Mouse (Mus musculus) spleen, adult 12 weeks (tissue): ENCODE measurements at regions not wholly inside any gene's neighbourhood (a gene's known extent, or its start where the extent isn't known, plus 50 kb on each side); places are given as distances from the start of the nearest gene placed in this dataset.

Source experiments
- DNase-seq: peaks from one replicate; pipeline ENCODE4 v3.0.0; 2022; ENCODE audit warnings: low spot score

DNA sequence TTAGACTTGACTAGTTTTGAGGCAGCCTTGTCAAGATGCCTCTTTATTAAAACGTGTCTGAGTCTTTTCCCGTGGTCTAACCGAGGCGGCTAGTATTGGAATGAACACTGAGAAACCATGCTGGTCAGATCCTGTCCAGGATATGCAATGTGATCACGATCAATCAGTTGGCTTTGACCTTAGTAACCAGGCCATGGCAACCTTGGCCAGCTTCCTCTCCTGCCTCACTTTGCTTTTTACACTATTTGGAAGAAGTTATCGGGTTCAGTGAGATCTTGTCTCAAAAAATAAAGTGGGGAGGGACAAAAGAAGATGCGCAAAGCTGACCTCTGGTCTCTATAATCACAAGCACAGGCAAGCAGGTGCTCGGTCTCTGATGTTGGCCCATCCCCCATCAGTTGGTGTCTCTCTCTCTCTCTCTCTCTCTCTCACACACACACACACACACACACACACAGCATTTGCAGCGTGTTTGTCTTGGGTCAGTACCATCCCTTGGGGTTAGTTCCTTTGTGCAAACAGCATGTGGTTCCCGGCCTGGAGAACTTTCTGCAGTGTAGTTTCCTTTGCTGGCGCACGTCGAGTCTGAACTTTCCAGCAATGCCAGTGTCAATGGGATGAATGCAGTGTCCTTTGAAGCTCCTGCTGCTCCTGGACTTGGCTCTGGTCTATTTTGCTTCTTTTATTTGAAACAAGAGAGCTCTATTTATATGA, 117.6 kb upstream of the Spdye4c start:
- no peak for DNase-seq

DNA sequence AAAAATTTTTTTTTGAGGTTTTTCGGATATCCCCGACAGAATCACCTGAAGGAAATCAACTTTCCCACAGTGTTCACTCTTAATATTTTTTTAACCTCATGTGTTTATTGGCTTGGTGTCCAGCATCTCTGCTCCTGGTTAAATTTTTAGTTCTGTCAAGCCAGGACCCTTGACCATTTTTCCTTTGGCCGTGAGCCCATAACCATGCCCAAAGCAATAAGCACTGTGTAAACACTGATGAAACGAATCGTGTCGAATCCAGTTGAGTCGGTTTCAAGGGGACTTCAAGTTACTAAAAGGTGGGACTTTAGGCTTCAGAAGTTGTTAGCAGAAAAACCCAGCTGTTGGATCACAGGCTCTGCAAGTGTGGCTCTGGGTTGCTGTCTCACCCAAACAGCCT, 117.0 kb upstream of the Spdye4c start:
- no peak for DNase-seq

DNA sequence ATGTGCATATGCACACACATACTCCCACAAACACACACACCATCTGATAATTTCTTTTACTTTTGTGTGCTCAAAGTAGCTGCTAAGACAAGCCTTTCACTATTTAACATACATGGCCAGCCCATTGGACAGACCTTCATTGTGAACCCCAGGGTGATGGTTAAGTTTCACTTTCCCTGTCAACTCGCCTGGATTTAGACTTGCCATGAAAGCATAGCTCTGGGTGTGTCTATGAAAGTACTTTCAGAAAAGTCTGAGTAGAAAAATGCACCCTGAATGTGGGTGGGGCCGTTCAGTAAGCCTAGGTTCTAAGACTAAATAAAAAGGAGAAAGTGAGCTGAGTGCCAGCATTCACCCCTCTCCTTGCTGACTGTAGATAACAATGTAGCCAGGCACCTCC, 113.8 kb upstream of the Spdye4c start:
- no peak for DNase-seq

DNA sequence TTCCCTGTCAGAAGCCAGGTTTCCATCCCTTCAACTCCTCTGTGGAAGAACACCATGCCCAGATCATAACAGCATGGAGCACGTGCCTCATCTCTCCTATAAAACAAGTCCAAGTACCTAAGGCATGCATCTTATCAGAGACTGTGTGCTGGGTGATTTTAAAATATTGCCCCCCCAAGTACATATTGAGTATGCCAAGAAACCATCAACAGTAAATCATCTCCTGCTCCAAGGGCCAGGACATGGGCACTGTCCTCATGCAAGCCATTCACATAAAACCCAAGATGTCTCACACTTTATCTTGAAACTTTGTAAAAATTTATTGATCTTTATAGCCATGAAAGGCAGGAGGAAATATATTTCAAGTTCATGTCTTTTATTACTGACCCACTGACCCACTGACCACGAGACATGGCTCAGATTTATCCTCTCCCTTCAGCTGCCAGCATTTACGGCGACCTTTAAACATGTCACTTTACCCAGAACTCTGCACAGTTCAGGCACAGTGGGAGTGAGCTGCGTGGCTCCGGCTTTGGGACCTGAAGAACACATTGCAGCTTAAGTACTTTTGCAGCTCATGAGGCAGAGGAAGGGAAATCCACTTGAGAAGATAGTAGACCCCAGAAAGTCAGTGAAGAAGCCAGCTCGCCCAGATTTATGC, 99.7 kb upstream of the Spdye4c start:
- DNase-seq: no peak

DNA sequence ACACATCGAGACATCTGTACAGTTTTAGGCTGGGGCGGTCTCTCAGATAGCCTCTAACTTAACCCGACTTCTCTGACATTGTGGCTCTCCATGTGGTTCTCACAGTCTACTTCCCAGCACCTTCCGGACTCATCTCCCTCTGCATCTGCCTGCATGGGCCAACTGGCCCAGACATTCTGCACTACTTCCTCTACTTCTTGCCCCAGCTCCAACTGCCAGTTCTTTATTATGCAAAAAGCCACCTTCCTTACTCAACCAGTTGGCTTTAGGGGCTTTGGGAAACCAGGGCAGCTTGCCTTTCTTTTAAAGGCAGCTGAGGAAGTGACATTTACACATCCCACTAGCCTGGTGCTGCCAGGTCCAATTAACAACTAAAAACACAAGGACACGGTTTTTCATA, 97.1 kb upstream of the Spdye4c start:
- DNase-seq: no peak

DNA sequence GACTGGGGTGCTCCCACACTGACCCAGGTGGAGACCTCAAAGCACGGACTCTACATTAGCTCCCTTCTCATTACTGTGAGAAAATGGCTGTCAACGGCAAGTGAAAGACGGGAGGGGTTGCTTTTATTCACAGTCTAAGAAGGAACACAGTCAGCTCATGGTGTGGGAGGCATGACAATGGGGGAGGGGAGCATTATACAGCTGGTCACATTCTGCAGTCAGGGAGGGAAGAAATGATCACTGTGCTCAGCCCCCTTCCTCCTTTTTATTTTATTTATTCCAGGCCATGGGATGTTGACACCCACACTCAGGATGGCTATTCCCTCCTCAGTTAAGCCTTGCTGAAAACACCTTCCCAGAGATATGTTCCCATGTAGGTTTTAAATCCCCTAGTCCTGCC, 93.1 kb upstream of the Spdye4c start:
- no peak for DNase-seq

DNA sequence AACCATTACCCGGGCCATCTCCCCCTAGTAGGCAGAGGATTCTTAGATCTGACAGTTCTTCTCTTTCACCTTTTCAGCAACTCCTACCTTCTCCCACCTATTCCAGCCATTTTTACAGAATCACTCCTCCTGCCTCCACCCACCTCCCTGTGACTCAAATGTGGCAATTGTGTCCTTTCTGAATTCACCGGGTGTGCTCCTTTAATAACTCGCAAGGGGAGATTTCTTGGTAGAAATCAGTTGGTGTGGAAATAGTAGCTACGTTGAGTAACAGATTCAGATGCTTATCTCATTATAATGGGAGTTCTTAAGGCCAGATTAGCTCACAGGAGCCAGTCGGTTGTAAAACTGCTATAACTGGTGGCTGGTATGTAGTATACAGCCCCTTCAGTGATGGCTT, 92.4 kb upstream of the Spdye4c start:
- no peak for DNase-seq

DNA sequence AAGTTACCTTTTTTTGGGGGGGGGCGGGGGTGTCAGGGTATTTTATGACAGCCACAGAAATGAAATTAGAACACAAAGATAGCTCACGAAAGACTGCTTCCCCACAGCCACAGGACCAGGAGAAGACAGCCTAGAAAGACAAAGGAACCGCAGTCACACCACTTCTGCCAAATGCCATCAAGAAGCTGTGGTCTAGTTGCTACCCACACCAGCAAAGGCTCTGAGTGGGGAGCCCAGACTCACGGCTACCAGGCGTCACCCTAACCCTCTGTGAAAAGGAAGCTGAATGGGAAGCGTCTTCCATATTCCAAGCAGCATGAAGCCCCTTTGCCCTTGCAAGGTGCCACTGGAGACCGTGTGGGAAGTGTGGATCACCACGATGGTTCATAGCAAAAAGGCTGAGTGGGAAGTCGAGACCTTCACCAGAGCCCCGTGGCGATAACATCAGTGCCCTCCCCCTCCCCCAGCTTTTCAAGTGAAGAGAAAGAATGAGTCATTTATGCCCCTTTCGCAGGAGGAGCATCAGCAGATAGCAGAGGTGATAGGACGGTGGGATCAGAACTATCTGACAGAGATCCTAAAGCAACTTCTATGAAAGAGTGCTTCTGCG, 91.3 kb upstream of the Spdye4c start:
- no peak for DNase-seq

DNA sequence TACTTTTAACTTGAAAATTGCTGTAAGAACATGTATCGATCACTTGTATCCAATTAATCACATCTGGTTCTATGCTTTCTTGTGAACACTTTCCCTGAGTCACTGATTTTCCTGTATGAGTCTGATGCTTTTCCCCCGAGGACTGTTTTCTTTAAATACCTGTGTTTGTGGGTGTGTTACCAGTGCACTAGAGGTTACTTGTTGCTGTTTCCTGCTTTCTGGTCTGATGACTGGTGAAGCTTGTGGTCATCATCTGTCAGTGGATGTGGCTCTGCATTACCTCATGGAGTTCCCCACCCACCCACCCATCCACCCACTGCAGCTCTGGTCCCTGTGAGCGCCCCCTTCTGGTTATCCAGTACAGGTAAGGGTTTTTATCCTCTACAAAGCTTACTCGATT, 88.3 kb upstream of the Spdye4c start:
- no peak for DNase-seq

DNA sequence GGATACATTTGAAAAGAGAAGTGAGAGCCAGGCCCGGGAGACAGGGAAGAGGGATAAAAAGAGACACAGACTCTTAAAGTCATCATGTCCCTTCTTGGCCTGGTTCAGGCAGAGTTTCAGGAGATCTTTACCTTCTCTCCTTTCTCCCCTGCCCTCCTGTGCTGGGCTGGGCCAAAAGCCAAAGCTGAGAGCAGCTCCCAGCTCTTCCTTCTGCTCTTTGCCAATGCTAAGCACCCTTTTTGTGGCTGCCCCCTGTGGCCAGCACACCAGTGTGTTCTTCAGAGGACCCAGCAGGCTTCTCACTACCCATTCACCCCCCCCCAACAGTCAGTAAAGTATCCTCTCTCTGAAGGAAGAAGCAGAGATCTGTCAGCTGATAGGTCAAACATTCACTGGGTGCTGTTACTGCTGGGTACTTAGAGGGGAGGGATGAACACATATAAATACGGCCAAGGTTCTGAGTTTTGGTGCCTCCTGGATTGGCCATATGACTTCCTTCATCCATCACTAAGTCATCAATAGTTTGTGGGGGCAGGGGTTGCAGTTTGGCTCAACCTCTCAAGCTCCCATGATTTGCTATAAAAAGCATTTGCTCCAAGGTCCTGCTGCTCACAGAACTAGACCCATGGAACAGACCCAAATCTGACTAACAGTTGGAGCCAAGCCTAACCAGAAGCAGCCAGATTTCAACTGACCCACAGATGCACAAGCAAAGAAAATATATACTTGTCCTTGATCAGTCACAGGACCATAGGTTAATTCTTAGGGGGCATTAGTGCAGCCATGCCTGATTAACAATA, 87.7 kb upstream of the Spdye4c start:
- DNase-seq: no peak

DNA sequence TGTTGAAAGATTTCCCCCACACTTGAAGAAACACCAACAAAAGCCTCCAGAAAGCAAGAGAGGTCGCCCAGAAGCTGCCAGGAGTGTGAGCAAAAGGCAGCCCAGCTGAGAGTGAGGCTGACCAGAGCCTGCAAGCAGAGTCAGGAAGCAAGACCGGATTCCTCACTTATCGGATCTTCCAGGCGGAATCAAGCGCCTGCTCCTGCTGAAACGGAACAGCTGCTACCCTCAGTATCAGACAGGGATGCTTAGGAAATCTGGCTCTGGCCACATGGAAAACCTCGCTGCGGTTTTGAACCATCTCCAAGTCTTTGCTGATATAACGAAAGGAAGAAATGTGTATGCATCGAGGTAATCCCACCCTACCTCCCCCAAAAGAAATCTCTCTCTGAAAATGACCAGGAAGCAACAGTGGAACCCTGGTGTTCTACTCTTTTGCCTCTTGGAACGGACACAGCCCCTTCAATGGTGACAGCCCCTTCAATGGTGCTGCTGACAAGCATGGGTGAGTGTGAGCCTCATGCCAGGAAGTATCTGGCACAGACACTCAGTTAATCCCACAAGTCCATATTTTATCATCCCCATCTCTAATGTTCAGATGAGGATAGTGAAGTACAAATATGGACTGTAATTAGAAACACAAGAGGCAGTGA, 83.3 kb upstream of the Spdye4c start:
- DNase-seq: no peak

DNA sequence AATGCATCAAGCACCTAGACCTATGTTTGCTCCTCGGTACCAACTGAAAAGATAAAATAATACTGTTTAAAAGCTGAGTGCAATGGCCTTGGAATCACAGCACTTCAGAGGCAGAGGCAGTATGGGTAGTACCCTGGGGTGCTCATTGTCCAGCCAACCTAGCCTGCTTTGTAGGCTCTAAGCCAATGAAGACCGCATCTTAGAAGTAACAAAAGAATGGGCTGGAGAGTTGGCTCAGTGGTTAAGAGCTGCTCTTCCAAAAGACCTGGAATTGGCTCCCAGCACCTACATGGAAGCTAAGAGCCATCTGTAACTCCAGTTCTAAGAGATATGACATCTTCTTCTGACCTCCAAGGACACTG, 82.8 kb upstream of the Spdye4c start:
- no peak for DNase-seq

DNA sequence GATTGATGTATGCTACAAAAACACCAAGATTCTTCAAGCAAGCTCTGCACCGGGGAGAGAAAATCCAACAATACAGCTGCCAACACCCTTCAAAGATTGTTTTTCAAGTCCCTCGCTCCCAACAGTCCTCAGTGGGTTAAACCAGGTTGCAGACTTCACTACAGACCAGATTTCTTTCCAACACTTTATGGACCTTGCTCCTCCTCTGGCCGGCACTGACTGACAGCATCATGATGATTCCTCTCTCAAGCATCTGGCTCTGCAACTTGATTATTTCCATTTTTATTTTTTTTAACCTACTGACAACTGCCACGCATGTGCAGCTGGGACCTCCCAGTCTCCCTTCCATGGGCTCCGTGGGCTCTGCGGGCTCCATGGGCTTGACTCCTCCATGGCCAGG, 79.7 kb upstream of the Spdye4c start:
- no peak for DNase-seq

DNA sequence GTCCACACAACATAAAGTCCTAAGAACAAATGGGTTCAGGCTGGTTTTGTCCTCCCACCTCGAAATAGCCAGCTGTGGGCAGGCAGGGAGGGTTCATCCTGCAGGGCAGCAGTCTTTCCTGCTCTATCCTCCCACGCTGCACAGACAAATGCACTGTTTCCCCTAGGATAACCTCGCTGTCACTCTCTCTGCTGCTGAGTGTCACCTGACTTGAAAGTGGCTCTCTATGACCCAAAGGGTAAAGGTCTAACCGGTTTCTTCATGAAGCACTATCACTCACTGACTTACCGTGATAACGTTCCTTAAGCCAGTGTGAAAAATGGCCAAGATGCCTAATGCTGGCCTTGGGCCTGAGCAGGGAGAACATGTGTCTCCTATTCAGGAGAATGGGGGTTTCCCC, 78.2 kb upstream of the Spdye4c start:
- DNase-seq: no peak

DNA sequence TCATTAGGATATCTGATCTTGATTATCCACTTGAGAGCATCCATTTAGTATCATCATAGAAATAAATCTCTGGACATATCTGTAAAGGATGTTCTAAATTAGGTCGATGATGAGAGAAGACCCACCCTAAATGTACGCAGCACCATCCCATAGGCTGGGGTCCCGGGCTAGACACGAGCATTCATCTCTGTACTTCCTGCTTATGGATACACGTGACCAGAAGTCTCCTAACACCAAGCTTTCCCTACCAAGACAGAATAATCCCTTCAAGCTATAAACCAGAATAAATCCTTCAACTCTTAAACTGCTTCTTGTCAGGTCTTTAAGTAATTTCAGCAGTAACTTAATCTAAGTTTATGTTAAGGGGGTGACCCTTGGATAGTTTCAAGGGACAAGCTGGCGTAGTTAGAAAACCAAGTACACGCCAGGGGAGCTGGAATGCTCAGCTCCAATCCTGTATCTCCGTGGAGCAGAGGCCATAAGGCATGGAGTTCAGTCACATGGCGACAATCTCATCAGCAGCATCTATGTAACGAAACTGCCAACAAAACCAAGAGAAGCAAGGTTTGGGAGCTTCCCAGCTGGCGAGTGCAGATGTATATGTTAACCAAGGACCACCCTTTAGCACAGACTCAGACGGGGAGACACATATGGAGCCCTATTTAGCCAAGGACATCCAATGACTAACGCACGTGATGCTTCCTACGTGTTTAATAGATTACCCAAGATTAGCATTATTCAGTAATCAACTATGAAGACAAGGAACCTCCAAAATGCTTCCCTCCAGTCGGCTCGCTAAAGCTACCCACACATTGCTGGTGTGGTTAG, 76.3 kb upstream of the Spdye4c start:
- DNase-seq: no peak

DNA sequence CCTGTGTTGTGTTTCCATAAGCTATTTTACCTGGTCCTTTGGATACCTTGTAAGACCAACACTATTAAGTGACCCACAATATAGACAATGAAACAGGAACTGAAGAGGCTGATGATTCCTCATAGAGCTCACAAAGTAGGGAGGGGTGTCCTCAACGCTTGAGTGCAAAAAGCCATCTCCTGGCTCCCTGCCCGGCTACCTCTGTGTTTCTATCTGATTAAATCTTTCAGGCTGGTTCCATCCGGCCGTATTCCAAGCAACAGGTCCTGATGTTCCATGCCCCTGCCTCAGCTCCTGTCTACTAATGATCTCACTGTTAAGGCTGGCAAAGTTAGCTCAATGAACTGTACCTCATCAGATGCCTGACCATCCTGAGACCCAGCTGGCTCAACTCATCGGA, 75.3 kb upstream of the Spdye4c start:
- DNase-seq: no peak

DNA sequence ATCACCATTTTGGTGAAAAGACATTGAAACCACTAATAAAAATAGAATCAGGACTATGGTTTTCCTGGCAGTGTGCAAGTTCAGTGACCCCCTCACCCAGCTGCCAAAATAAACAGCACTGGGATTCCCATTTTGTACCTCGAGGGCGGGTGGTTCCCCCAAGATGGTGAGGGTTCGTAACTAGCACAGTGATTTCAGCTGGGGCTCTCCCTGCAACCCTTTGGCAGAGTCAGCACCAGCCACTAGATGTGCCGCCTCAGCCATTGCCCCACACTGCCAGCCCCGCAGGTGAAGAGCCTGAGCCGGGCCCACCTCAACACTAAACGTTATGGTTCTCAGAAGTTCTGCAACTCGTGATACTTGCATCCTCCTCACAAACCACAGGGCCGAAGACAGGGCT, 74.3 kb upstream of the Spdye4c start:
- no peak for DNase-seq

DNA sequence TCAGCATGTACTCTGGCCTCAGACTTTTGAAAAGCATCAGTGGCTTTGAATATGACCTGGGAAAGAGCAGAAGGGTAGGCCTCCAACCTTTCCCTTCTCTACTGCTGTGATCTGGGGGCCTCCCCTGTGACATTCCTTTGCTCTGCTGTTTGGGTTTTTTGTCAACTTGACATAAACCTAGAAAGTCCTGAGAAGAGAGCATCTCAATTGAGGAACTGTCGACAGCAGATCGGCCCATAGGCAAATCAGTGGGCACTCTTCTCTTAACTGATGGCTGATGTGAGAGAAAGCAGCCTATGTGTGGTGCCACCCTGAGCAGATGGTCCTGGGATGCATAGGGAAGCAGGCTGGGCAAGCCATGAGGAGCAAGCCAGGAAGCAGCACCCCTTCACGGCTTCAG, 72.9 kb upstream of the Spdye4c start:
- no peak for DNase-seq

DNA sequence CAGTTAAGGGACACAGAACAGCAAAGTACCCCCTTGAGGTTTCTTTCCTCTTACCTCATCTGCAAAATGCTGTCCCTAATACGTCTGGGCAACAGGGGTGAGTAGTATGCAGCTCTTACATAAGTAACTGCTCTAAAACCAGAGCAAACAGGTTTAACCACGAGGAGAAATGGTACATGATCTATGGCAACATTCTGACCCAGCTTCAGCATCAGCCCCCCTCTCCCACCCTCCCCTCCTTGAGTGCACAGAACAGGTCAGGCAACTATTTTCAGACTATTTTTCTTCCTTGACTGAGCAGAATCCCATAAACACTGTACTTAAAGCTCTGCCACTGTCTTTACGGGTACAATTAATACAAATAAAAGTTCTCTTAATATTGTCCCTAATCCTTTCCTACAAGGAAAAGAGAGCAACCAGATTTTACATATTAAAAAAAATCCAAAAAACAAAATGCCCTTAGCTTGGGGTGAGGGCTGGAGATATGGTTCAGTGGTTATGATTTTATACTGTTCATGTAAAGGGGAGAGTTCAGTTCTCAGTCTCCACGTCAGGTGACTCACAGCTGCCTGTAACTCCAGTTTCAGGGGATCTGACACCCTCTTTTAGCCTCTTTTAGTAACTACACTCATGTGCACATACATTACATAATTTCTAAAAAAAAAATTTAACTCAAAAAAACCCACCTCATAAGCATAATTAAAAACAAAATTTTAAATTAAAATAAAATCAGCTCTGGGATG, 69.1 kb upstream of the Spdye4c start:
- no peak for DNase-seq

DNA sequence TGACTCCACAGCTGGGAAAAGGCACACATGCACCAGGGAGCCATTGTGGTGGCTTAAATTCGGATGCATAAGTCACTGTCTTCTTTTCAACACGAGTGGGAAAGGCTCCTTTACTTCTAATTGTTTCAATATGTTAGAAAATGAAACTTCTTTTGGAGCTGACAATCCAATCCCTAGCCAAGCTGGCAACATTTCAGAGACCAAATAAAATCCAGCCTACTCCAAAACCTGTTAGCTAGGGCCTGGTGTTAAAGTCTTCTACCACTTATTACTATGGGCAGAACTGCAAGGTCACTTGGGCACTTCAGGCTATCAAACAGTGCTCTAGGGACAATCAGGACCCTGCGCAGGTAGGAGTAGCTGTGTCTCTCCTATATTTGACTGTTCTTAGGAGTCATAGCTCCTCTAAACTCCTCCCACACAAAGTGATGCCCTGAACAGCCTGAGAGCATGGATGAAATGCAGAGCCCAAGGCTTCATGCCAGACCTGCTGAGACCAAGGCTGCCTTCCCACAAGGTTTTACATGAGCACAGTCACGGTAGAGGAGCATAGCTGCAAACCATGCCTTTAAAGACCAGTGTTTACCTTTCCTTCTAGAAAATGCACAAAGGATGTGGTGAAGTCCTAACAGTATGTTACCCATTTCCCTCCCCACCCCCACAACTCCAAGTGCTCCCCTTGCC, 67.4 kb upstream of the Spdye4c start:
- DNase-seq: no peak
